Mouse (Mus musculus) liver, adult (tissue): ENCODE data around the gene Inca1.

Experiments used
- GATA4 ChIP-seq: IDR thresholded peaks from 2 replicates; pipeline ENCODE4 v1.6.1; 2014; ENCODE audit warnings: mild to moderate bottlenecking, low read length; ENCODE audit not compliant: insufficient replicate concordance

The Inca1 gene

DNA sequence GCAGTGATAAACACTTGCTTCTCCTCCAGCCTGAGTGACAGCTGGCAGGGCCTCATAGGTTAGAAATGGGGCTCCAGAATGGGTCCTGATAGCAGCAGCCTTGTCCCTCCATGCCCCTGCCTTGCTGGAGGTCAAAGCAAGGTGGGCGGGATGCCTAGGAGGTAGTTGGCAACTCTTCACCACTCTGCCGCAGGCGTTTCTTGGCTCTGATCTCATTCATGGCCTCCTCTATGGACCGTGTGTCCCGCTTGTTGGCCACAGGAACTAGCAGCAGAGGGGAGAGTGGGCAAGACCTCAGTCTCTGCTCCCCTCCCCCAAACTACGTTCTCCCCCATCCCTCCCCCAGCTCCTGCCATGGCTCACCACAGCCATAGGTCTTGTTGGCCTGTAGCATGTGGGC, 36.0 kb downstream of the Inca1 start:
- no peak for TF ChIP-seq GATA4

DNA sequence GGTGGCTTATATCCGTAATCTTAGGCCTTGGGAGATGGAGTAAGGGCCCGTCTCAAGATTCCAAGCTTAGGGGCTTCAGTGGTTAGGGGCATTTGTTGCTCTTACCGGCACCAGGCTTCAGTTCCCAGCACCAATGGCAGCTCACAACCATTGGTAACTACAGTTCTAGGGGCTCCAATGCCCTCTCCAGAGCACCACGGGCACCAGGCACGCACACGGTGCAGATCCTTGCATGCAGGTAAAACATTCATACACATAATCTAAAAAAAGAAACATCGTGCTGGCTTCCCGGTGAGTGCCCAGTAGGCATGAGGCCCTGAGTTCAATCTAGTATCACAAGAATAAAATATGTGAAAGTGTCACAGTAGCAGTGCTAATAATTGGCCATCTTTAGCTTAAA, 36.9 kb downstream of the Inca1 start:
- no peak for TF ChIP-seq GATA4

DNA sequence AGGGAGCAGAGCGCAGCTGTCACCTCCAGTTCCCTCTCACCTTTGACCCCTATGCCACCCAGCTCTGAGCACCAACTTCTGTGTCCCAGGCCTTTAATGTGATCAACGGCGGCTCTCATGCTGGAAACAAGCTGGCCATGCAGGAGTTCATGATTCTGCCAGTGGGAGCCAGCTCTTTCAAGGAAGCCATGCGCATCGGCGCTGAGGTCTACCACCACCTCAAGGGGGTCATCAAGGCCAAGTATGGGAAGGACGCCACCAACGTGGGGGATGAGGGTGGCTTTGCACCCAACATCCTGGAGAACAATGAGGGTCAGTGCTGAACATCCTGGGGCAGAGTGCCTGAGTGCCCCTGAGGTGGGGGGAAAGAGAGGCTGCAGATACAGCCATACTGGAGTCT, 39.4 kb downstream of the Inca1 start:
- TF ChIP-seq GATA4: no peak

DNA sequence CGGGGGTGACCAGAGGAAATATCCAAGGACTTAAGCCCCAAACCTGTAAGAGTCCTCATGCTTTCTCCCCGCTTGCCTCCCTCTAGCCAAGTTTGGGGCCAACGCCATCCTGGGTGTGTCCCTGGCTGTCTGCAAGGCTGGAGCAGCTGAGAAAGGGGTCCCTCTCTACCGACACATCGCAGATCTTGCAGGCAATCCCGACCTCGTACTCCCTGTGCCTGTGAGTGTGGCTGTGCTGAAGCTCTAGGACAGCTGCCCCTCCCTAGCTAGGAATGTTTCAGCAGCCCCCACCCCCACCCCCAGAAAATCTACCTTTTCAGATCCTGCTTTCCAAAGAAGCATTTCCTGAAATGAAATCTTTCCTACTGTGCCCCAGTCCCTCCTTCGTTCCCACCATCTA, 41.0 kb downstream of the Inca1 start:
- no peak for TF ChIP-seq GATA4

DNA sequence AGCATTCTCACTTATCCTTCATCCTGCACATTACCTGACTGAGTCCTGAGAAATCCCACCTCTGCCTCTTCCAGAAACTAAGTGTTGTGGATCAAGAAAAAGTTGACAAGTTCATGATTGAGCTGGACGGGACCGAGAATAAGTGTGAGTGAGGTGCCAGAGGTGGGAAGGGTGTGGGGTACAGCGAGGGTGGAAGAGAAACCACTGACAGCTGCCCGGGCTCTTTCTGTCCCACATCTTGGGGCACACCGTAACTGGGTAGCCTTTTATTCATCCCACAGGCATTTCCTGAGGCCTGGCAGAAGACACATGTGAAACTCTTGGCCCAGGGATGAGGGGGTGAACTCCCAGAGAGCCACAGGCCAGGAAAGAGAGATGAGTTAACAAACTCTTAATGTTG, 41.4 kb downstream of the Inca1 start:
- no peak for TF ChIP-seq GATA4

DNA sequence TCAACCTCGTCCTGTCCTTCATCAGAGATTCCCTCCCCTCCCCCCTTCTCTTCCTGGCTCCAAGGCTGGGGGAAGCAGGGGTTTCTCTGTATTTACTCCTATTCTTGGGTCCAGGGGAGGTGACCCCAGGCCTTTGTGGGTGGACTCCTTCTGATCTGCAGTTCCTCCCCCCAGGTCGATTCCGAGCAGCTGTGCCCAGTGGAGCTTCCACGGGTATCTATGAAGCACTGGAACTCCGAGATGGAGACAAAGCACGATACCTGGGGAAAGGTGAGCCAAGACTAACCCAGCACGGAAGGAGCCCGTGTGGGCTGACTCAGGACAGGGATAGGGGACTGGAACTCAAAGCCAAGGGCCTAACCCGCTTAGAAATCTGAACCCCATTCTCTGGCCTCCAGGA, 42.0 kb downstream of the Inca1 start:
- TF ChIP-seq GATA4: no peak

DNA sequence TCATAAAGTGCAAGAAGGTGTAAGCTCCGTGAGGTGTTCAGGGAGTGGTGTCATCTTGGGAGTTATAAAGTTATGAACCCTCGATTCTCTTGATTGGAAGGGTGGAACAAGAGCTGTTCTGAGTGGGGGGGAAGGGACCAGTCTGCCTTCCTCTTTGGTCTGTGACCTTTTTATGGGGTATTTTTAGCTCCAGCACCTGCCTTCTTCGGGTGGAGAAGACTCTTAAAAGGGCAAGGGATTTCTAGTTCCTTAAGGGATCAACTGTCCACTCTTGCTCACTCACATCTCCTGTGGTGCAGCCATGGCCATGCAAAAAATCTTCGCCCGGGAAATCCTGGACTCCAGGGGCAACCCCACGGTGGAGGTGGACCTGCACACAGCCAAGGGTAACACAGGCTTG, 42.4 kb downstream of the Inca1 start:
- TF ChIP-seq GATA4: no peak

DNA sequence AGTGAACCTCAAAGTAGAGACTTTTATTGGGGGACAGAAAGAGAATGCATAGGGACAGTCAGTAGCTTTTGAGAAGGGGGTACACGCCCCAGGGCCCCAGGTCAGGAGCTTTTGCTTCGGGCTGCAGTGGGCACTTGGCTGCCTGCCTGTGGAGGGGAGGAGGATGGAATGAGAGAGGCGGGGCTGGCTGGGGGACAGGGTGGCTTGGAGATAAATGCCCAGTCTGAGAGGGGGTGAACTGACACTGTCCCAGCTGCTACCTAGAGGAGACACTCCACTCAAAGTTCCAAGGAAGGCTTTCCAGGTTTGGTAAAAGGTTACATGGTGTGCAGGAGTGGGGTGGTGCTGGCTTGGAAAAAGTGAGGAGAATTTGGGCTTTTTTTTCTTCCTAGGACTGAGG, 43.0 kb downstream of the Inca1 start, which contains the start of gene Eno3:
TSS of gene Eno3 (plus strand) at position 239 of the 400 bp plus-strand sequence.
- TF ChIP-seq GATA4: no peak

DNA sequence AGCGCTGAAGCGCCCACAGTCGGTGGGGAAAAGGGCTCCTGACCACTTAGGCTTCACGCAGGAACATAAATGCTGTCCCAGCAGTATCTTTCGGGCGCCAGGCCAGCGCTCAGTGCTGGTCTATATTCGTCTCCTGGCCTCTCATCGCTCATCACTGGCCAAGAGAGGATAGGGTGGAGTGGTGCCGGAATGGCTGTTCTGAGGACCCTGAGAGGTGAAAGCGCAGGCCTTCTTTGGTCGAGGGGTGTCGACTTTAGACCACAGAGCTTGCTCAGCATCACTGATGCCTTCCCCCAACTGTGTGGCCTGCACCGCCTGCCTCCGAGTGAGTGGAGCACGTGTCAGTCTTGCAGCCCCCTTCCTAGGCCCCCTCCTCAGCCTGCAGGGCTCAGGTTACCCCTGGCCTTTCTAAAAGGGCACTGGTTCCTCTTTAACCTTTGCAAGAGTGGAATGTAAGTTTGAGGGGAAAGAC, 43.5 kb downstream of the Inca1 start:
- TF ChIP-seq GATA4: no peak

DNA sequence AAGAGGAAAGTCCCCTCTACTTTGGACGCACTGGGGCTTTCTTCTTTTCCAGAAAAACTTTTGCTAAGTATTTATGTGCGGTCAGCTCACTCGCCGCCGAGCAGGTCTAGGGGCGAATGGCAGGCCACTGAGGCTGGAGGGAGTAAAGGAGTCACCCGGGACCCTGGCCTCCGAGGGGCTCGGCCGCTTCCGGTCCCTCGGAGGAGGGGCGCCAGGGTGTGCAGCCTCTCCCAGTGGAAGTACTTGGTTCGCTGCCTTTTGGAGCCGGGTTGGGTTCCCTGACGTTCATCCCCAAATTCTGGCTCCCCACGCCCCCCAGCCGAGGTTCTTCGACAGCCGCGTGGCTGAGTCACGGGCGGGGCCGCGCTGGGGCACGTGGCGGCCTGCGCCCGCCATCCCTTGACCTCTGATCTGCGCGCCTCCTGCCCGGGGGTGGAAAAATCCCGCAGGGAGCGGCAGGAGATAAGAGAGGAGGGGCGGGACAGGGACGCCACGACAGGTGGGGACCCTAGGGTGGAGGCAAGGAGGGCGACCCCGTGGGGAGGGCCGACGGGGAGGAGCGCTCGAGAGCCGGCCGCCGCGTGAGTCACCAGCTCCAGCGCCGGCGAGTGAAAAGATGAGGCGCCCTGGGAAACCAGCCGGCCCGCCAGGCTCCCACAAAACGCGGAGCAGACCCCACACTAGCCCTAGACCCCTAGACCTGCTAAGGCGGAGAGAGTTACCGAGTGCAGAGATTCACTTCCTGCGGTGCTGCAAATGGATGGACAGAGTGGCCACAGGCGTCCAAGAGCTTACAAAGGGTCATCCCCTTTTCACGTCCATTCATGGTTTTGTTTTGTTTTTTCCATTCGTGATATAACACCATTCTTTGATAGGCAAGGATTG, 44.1 kb downstream of the Inca1 start:
- peak; percentile 55; the same call in 1 of the 2 replicates for TF ChIP-seq GATA4

DNA sequence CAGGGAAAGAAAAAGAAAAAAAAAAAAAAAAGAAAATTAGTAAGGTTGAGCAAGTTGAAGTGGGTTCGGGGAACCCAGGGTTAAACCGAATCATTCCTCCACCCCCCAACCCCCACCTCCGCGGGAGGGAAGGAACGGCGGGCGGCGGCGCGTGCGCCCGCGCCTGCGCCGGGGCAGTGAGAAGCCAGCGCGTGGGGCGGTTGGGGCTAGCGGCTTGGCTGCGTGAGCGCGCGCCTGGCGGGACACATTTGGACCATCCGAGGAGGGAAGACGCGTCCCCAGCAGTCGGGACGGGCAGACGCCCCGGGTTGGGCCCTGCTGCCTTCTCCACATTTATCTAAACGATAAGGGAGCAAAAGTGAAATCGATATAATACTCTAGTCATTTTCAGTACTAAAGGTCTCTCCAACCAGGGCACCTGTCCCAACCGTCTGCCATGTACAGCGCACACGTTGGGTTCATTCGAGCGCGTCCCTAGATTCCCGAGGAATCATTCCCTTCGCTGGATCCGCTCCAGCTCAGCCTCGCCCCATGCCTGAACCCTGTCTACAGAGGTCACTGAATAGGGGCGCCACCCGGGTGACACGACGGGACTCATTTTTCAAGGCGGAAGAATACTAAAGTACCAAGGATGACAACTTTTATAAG, 44.9 kb downstream of the Inca1 start:
- peak; percentile 38; the same call in 1 of the 2 replicates for TF ChIP-seq GATA4

DNA sequence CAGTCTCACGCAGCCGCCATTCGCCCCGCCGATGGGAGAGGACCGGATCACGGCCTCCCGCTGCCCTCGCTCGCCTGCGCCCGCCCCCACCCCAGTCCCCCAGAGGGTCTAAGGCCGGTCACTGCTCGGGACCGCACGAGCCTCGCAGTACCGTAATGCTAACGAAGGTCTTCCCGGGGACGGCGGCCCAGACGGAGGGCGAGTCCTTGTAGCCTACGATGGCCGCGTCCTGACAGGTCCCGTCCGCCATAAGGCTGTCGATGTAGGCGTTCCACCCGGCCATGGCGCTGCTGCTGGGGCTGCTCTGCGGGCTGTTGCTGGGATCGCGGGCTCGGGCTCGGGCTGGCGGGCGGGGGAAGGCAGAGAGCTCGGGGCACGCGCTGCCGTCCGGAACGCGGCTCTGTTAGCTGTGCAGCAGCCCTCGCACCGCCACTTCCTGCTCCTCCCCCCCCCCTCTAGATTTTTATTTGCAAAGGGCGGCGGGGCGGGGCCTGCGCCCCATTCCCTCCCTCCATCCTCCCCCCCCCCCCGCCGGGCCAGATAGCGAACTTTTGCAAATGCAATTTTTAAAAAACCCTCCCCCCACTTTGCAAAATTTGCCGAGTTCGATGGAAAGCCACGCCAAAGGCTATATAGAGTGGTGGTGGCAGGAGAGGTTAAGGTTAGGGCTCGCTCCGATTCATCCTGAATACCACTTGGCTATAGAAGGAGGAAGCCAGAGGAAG, 45.6 kb downstream of the Inca1 start, which contains the start of gene Pfn1:
TSS of gene Pfn1 (minus strand) at position 447 of the 725 bp plus-strand sequence.
- no peak for TF ChIP-seq GATA4

DNA sequence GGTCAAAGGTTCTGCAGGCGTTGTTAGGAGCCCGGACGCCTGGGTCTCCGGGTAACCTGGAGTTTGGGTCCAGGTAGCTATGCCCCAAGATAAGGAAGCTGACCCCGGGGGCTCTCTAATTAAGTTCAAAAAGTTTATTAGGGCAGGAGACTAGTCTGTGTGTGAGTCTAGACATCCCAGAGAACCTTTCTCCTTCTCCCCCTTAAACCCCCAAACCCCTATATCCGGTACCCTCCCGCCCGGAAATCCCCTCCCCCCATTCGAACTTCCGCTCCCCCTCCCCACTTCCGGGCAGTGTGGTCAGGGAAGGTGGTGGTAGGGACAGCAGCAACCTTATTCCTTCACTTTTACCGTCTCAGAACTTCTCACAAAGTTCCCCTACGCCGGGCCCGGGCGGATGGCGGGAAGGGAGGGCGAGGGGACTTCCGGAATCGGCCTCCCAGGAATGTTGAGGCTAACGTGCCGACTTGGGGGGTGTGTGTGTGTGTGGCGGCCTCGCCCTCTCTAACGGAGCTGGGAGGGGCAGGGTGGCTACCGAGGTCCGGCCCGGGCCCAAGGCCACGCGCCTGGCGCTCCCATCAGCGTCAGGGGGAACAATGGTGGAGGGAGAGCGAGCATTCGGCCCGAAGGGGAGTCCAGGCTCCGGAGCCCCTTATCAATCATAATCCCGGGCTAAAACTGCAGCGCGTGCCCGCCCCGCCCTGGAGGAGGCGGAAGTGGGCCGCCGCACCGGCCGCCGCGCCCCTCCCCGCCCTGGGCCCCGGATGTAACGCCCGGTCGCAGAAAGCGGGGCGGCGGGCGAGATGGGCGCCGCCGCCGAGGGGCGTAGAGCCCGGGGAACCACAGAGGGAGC, 46.4 kb downstream of the Inca1 start:
- TF ChIP-seq GATA4: peak; percentile 8; the same call in 1 of the 2 replicates

DNA sequence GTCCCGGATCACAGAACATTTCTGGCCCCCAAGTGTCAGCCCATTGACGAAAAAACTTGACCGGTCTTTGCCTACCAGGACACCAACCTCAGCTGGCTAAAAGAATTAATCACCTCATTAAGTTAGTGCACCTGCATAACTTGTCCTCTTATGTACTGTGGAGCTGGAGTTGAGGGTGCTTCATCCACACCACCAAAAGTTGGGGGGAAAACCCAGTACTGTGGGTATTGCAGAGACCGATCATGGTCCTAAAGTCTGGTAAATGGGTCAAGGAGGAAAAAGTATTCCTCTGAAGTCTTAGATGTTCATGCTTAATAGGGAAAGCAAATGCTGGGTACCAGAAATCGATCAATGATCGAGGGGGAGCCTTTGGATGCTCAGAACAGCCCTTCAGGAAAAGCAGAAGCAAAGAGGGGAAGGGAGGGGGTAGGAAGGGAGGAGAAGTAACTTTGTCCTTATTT, 47.0 kb downstream of the Inca1 start:
- no peak for TF ChIP-seq GATA4
